Mouse (Mus musculus): ENCODE data around the gene Wtip.
A peak's percentile ranks its signal among the peaks of the same experiment; 100 is the strongest.
"Not testable (repeated sequence)": the region's sequence is repeated elsewhere in the genome, so short reads cannot be mapped to it uniquely, and the experiment has no call there.

Wtip gene

GRCm38 (mm10) chr7:34133117-34133762, at the start of gene Wtip:
Gene Wtip, minus strand, starts transcription at chr7:34133268.
- DNase-seq (ENCODE audit: low spot score in 2 of 2), result peak; percentile 45 to 65

GRCm38 (mm10) chr7:34176241-34176640, 43.2 kb upstream of the Wtip start:
- DNase-seq (ENCODE audit: low spot score in 2 of 2), result not testable (repeated sequence)

- DNase-seq (ENCODE audit: low spot score in 2 of 2), result no peak
These were observed 39.2 kb upstream of the Wtip start for GRCm38 (mm10) chr7:34172251-34172650.

GRCm38 (mm10) chr7:34169454-34169853, 36.4 kb upstream of the Wtip start, which contains the start of gene Uba2:
Gene Uba2, minus strand, starts transcription at chr7:34169599.
- DNase-seq (ENCODE audit: low spot score in 2 of 2), result no peak

GRCm38 (mm10) chr7:34168470-34169251, 35.6 kb upstream of the Wtip start:
- peak; percentile 91 to 93 for DNase-seq (ENCODE audit: low spot score in 2 of 2)

- DNase-seq (ENCODE audit: low spot score in 2 of 2), result peak; percentile 3 to 8
These were observed 34.9 kb upstream of the Wtip start for GRCm38 (mm10) chr7:34167766-34168469.

- no peak for DNase-seq (ENCODE audit: low spot score in 2 of 2)
These were observed 33.8 kb upstream of the Wtip start for GRCm38 (mm10) chr7:34166850-34167249.

GRCm38 (mm10) chr7:34165999-34166398, 32.9 kb upstream of the Wtip start:
- DNase-seq (ENCODE audit: low spot score in 2 of 2), result no peak

- DNase-seq (ENCODE audit: low spot score in 2 of 2), result no peak
These were observed 31.6 kb upstream of the Wtip start for GRCm38 (mm10) chr7:34164671-34165070.

GRCm38 (mm10) chr7:34159167-34159566, 26.1 kb upstream of the Wtip start:
- DNase-seq (ENCODE audit: low spot score in 2 of 2), result no peak

- no peak for DNase-seq (ENCODE audit: low spot score in 2 of 2)
These were observed 24.9 kb upstream of the Wtip start for GRCm38 (mm10) chr7:34157994-34158393.

- no peak for DNase-seq (ENCODE audit: low spot score in 2 of 2)
These were observed 14.1 kb upstream of the Wtip start for GRCm38 (mm10) chr7:34147193-34147592.

GRCm38 (mm10) chr7:34141123-34141522, 8.1 kb upstream of the Wtip start:
- DNase-seq (ENCODE audit: low spot score in 2 of 2), result no peak

GRCm38 (mm10) chr7:34139493-34139892, 6.4 kb upstream of the Wtip start:
- no peak for DNase-seq (ENCODE audit: low spot score in 2 of 2)

- DNase-seq (ENCODE audit: low spot score in 2 of 2), result no peak
These were observed 1.3 kb upstream of the Wtip start for GRCm38 (mm10) chr7:34134336-34134735.

GRCm38 (mm10) chr7:34132355-34133079, 551 bp downstream of the Wtip start:
- peak; percentile 7 to 10 for DNase-seq (ENCODE audit: low spot score in 2 of 2)

GRCm38 (mm10) chr7:34131959-34132354, 1.1 kb downstream of the Wtip start:
- DNase-seq (ENCODE audit: low spot score in 2 of 2), result no peak

- DNase-seq (ENCODE audit: low spot score in 2 of 2), result no peak
These were observed 1.9 kb downstream of the Wtip start for GRCm38 (mm10) chr7:34131118-34131517.

GRCm38 (mm10) chr7:34126291-34126690, 6.8 kb downstream of the Wtip start:
- no peak for DNase-seq (ENCODE audit: low spot score in 2 of 2)

- no peak for DNase-seq (ENCODE audit: low spot score in 2 of 2)
These were observed 7.7 kb downstream of the Wtip start for GRCm38 (mm10) chr7:34125346-34125745.

GRCm38 (mm10) chr7:34122987-34123720, 9.9 kb downstream of the Wtip start:
- DNase-seq (ENCODE audit: low spot score in 2 of 2), result no peak

All from urinary bladder, postnatal 36 days (tissue).